Comparison of ENCODE assay signal across 7 mouse cellular contexts in genomic region chr12:52700697-52701191, GRCm38 (mm10). TPM values are rescaled to one million over a fixed set of nuclear protein-coding genes. Genes with fewer than 3 reads are reported as not detected.
A peak's percentile ranks its signal among the peaks of the same experiment; 100 is the strongest.
DNase-seq lines count a peak whose midpoint lies in the region; ATAC-seq lines count a peak whose summit lies in the region.

No protein-coding gene starts in this region.

- H3K4me2 ChIP-seq in lung, embryonic 16.5 days (ENCODE audit: low read depth, low read length) = peak overlapping the region; percentile 47
- peak overlapping the region; percentile 64 for H3K4me2 ChIP-seq in hindbrain, embryonic 11.5 days (replicated peaks; ENCODE audit: low read depth, low read length)
- H3K4me2 ChIP-seq in midbrain, embryonic 14.5 days (ENCODE audit: low read length) = peak overlapping the region; percentile 83

- peaks cover 5% of the 10 kb centered on the region for H3K4me1 ChIP-seq in lung, embryonic 16.5 days (replicated peaks; ENCODE audit: control insufficient read depth, insufficient read depth, low read length)
- H3K4me1 ChIP-seq in hindbrain, embryonic 11.5 days (replicated peaks; ENCODE audit: control insufficient read depth, insufficient read depth, low read length) = peaks cover 2% of the 10 kb centered on the region; the same call in 1 of the 2 replicates
- peaks cover 38% of the 10 kb centered on the region for H3K4me1 ChIP-seq in midbrain, embryonic 14.5 days (ENCODE audit: control insufficient read depth, insufficient read depth, low read length)

- peak overlapping the region; percentile 18; the same call in 1 of the 2 replicates for H3K4me3 ChIP-seq in lung, embryonic 16.5 days (ENCODE audit: low read length)
- peak overlapping the region; percentile 49 for H3K4me3 ChIP-seq in hindbrain, embryonic 11.5 days (ENCODE audit: low read depth, low read length)
- H3K4me3 ChIP-seq in midbrain, embryonic 14.5 days (replicated peaks; ENCODE audit: low read depth, low read length) = peak overlapping the region; percentile 64

- peak overlapping the region; percentile 33; the same call in 1 of the 2 replicates for H3K9ac ChIP-seq in lung, embryonic 16.5 days (ENCODE audit: low read length)
- peak overlapping the region; percentile 63 for H3K9ac ChIP-seq in hindbrain, embryonic 11.5 days (ENCODE audit: low read depth, low read length)
- H3K9ac ChIP-seq in midbrain, embryonic 14.5 days (replicated peaks; ENCODE audit: low read length) = peak overlapping the region; percentile 62

- 44% methylated on average over 15 of the region's 15 CpGs for WGBS in lung, embryonic 16.5 days
- WGBS in hindbrain, embryonic 11.5 days = 22% methylated on average over 15 of the region's 15 CpGs
- 5% methylated on average over 15 of the region's 15 CpGs for WGBS in midbrain, embryonic 14.5 days

- no peaks in the 10 kb centered on the region for H3K27me3 ChIP-seq in lung, embryonic 16.5 days (ENCODE audit: control insufficient read depth, insufficient read depth, low read depth, low read length)
- H3K27me3 ChIP-seq in hindbrain, embryonic 11.5 days (ENCODE audit: control insufficient read depth, insufficient read depth, low read length) = no peaks in the 10 kb centered on the region
- H3K27me3 ChIP-seq in midbrain, embryonic 14.5 days (ENCODE audit: control insufficient read depth, insufficient read depth, low read length) = no peaks in the 10 kb centered on the region

- no peaks in the 10 kb centered on the region for H3K36me3 ChIP-seq in lung, embryonic 16.5 days (ENCODE audit: control insufficient read depth, insufficient read depth, low read length)
- no peaks in the 10 kb centered on the region for H3K36me3 ChIP-seq in hindbrain, embryonic 11.5 days (ENCODE audit: control insufficient read depth, insufficient read depth, low read length)
- no peaks in the 10 kb centered on the region for H3K36me3 ChIP-seq in midbrain, embryonic 14.5 days (ENCODE audit: control insufficient read depth, insufficient read depth, low read length)

- H3K9me3 ChIP-seq in lung, embryonic 16.5 days (ENCODE audit: control insufficient read depth, low read length) = no peaks in the 10 kb centered on the region
- no peaks in the 10 kb centered on the region for H3K9me3 ChIP-seq in hindbrain, embryonic 11.5 days (ENCODE audit: control insufficient read depth, low read length)
- no peaks in the 10 kb centered on the region for H3K9me3 ChIP-seq in midbrain, embryonic 14.5 days (ENCODE audit: control insufficient read depth, low read length)

- ATAC-seq in lung, embryonic 16.5 days (ENCODE audit: low read depth) = peak; percentile 36; the same call in 1 of the 2 replicates
- peak; percentile 23 for ATAC-seq in hindbrain, embryonic 11.5 days (ENCODE audit: low FRiP score)
- ATAC-seq in midbrain, embryonic 14.5 days (ENCODE audit: low FRiP score, low TSS enrichment) = no peak
- ATAC-seq in megakaryocyte progenitor cell, adult 5-6 weeks (replicated peaks; ENCODE audit: poor library complexity) = no peak; the same call in 1 of the 2 replicates

- H3K27ac ChIP-seq in lung, embryonic 16.5 days (ENCODE audit: low read length) = 0 out of 2 replicates have a peak overlapping the region, but pooled peaks have one; percentile 6
- H3K27ac ChIP-seq in hindbrain, embryonic 11.5 days (ENCODE audit: low read depth, low read length) = peak overlapping the region; percentile 74
- H3K27ac ChIP-seq in midbrain, embryonic 14.5 days (replicated peaks; ENCODE audit: low read depth, low read length) = peak overlapping the region; percentile 92

- DNase-seq in lung, postnatal 14 days = no peak
- peak; percentile 56 to 64 for DNase-seq in cerebellum, postnatal 25 days
- DNase-seq in hindbrain, embryonic 11.5 days (ENCODE audit: low spot score) = peak; percentile 57
- peak; percentile 66 for DNase-seq in midbrain, embryonic 14.5 days
- DNase-seq in lung, postnatal 4 days = no peak

RNA-seq across cellular contexts. Expression of gene Akap6, which starts 1.6 kb away (rescaled TPM):
- polyA plus RNA-seq in lung, embryonic 16.5 days (2015; fragmentation: Nextera tagmentation; extraction: Ambion mirVana) = 0.64 and 0.67 TPM in 2 replicates
- 25.5 and 35.7 TPM in 2 replicates for polyA plus RNA-seq in hindbrain, embryonic 11.5 days (2014; fragmentation: Nextera tagmentation; extraction: Ambion mirVana)
- 27.2 and 35.2 TPM in 2 replicates for polyA plus RNA-seq in midbrain, embryonic 14.5 days (2014; fragmentation: Nextera tagmentation; extraction: Ambion mirVana)
- not detected in 2 replicates for total RNA-seq in megakaryocyte progenitor cell, adult 5-6 weeks (2015)
- 0.08 TPM in 1 of 2 replicates, not detected in the other for total RNA-seq in megakaryocyte progenitor cell, adult 5-6 weeks (2017)

Comparison
In these comparisons a context has a peak if more than half of its experiments do, and no peak if none do; other contexts are left out.
1. ATAC-seq: peak in lung, embryonic 16.5 days (single experiment) and hindbrain, embryonic 11.5 days (single experiment); none in midbrain, embryonic 14.5 days (single experiment) and megakaryocyte progenitor cell, adult 5-6 weeks (single experiment).
2. H3K27ac ChIP-seq: peak in every context shown above with its lines; median percentile 92 in midbrain, embryonic 14.5 days; 74 in hindbrain, embryonic 11.5 days; 6 in lung, embryonic 16.5 days.
3. DNase-seq: peak in cerebellum, postnatal 25 days (2 of 2), hindbrain, embryonic 11.5 days (single experiment) and midbrain, embryonic 14.5 days (single experiment); none in lung, postnatal 14 days (single experiment) and lung, postnatal 4 days (0 of 2).
4. RNA of gene Akap6, which starts 1.6 kb away (polyA plus RNA-seq): 25.5 to 35.7 TPM in hindbrain, embryonic 11.5 days and 27.2 to 35.2 TPM in midbrain, embryonic 14.5 days; 0.64 to 0.67 TPM in lung, embryonic 16.5 days; every median in the first group is over 10 times any median in the second.
5. Peak in every context shown above with its lines, with median percentiles within 50 percentile points of each other: H3K4me2 ChIP-seq, H3K4me3 ChIP-seq and H3K9ac ChIP-seq.